Mouse (Mus musculus): ENCODE measurements at regions not wholly inside any gene's neighbourhood (a gene's known extent, or its start where the extent isn't known, plus 50 kb on each side); places are given as distances from the start of the nearest gene placed in this dataset.

DNA sequence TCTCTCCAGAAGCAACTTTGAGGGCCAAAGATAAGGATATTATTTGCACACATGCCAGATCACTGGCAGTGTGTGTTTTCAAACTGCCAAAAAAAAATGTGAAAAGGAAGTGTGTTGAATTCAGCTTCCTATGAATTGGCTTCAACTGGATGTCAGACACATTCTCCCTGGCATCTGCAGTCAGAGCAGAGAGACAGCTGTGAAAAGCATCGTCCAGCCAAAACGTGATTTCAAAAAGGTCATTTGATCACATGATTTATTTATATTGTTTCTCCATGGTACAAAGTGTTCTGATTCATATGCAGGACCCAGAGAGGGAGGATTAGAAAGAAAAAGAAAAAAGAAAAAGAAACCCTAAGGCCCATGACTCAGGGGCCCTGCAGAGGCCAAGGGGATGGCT is 207.2 kb upstream of the Adamts9 start:
- Histone ChIP-seq H3K4me2 (no peak overlapping the region), H3K36me3 (no peaks in the 10 kb centered on the region), H3K27me3 (no peaks in the 10 kb centered on the region), H3K27ac (replicated peaks) (no peak overlapping the region), H3K4me1 (replicated peaks) (no peaks in the 10 kb centered on the region), H3K9me3 (no peaks in the 10 kb centered on the region), H3K9ac (no peak overlapping the region), H3K4me3 (no peak overlapping the region)
- WGBS = 37% methylated on average over 2 of the region's 2 CpGs
- ATAC-seq (ENCODE audit: low read depth) = no peak

DNA sequence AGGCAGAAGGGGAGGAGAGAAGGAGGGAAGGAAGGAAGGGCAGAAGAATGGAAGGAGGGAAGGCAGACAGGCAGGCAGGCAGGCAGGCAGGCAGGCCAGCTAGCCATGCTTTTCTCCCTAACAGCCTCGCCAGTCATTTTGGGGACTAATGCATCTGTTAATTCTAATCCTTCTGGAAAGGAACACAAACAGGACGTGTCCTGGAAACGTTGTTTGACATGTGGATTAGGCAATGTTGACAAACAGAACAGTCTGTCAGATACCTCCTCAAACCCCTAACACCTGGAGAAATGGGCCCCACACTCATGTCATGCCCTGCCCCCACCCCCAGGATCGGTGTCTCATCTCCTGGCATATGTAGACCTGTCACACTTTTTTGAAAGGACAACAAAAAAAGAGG is 206.7 kb upstream of the Adamts9 start:
- H3K9me3 ChIP-seq = no peaks in the 10 kb centered on the region
- 58% methylated on average over 4 of the region's 4 CpGs for WGBS

DNA sequence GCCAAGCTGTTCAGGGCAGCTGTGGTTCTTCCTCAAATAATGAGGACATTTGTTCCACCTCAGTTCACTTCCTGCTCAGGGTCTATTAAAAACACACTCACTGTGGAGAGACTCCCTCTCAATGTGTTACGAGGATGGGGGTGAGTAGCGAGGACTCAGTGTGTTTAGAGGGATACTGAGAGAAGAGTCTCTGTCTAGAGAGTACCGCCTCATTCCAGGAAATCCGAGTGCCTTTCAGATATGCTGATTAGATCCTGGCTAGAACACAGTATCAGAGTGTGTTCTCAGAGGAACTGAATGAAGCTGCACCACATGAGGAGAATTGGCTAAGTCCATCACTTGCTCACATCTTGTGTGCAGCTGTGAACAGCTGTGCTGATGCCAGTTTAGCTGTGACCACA is 197.0 kb upstream of the Adamts9 start:
- H3K4me3 ChIP-seq = no peak overlapping the region
- H3K27me3 ChIP-seq = no peaks in the 10 kb centered on the region
- H3K36me3 ChIP-seq = no peaks in the 10 kb centered on the region
- peaks cover 9% of the 10 kb centered on the region for H3K4me1 ChIP-seq (replicated peaks)
- no peak overlapping the region for H3K27ac ChIP-seq (replicated peaks)
- no peaks in the 10 kb centered on the region for H3K9me3 ChIP-seq
- peak; percentile 69; the same call in 1 of the 2 replicates for ATAC-seq (ENCODE audit: low read depth)
- 18% methylated on average over 4 of the region's 4 CpGs for WGBS
- H3K9ac ChIP-seq = no peak overlapping the region
- H3K4me2 ChIP-seq = no peak overlapping the region

More for the DNA sequence above, 206.7 kb upstream of the Adamts9 start:
- no peak overlapping the region for H3K4me2 ChIP-seq
- no peaks in the 10 kb centered on the region for H3K4me1 ChIP-seq (replicated peaks)
- ATAC-seq (ENCODE audit: low read depth) = no peak
- no peak overlapping the region for H3K27ac ChIP-seq (replicated peaks)
- no peaks in the 10 kb centered on the region for H3K36me3 ChIP-seq
- H3K4me3 ChIP-seq = no peak overlapping the region
- H3K9ac ChIP-seq = no peak overlapping the region
- H3K27me3 ChIP-seq = no peaks in the 10 kb centered on the region

DNA sequence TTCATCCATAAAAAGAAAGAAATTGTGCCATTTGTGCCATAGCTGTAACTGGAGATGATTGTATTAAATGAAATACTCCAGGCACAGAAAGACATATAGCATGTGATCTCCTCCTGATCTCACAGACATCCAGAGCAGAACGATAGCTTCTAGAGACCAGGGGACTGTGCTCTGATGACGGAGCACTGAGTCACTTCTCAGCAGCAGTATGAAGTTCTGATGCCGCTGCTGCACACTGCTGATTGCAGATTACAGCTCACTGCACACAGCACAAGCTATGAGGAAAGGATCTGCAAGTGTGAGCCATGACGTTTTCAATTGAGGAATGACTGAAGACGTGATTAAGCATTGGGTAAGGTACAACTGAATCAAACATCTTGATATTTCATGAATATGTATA is 190.6 kb upstream of the Adamts9 start:
- WGBS = 85% methylated on average over 5 of the region's 5 CpGs
- no peaks in the 10 kb centered on the region for H3K4me1 ChIP-seq (replicated peaks)
- H3K27me3 ChIP-seq = no peaks in the 10 kb centered on the region
- H3K4me2 ChIP-seq = no peak overlapping the region
- ATAC-seq (ENCODE audit: low read depth) = no peak
- H3K27ac ChIP-seq (replicated peaks) = no peak overlapping the region
- H3K9ac ChIP-seq = no peak overlapping the region
- H3K4me3 ChIP-seq = no peak overlapping the region
- no peaks in the 10 kb centered on the region for H3K36me3 ChIP-seq
- no peaks in the 10 kb centered on the region for H3K9me3 ChIP-seq

GRCm38 (mm10) chr6:93130946-93131685 is 187.8 kb upstream of the Adamts9 start:
- H3K9me3 ChIP-seq = no peaks in the 10 kb centered on the region
- no peaks in the 10 kb centered on the region for H3K36me3 ChIP-seq
- ATAC-seq (ENCODE audit: low read depth) = no peak
- H3K4me2 ChIP-seq = no peak overlapping the region
- H3K4me3 ChIP-seq = no peak overlapping the region
- no peak overlapping the region for H3K27ac ChIP-seq (replicated peaks)
- H3K9ac ChIP-seq = no peak overlapping the region
- no peaks in the 10 kb centered on the region for H3K27me3 ChIP-seq
- H3K4me1 ChIP-seq (replicated peaks) = no peaks in the 10 kb centered on the region
- 42% methylated on average over 4 of the region's 4 CpGs for WGBS

- no peak overlapping the region for H3K9ac ChIP-seq
- no peaks in the 10 kb centered on the region for H3K9me3 ChIP-seq
- no peaks in the 10 kb centered on the region for H3K36me3 ChIP-seq
- no peak overlapping the region for H3K27ac ChIP-seq (replicated peaks)
- no peaks in the 10 kb centered on the region for H3K27me3 ChIP-seq
- no peaks in the 10 kb centered on the region for H3K4me1 ChIP-seq (replicated peaks)
- WGBS = 66% methylated on average over 12 of the region's 12 CpGs
- no peak overlapping the region for H3K4me3 ChIP-seq
- ATAC-seq (ENCODE audit: low read depth) = no peak
- H3K4me2 ChIP-seq = no peak overlapping the region
Measured at GRCm38 (mm10) chr6:93119482-93119881, 176.2 kb upstream of the Adamts9 start.

- ATAC-seq (ENCODE audit: low read depth) = no peak
- H3K36me3 ChIP-seq = no peaks in the 10 kb centered on the region
- no peak overlapping the region for H3K4me2 ChIP-seq
- no peak overlapping the region for H3K9ac ChIP-seq
- 94% methylated on average over 3 of the region's 3 CpGs for WGBS
- no peaks in the 10 kb centered on the region for H3K4me1 ChIP-seq (replicated peaks)
- no peaks in the 10 kb centered on the region for H3K27me3 ChIP-seq
- H3K9me3 ChIP-seq = no peaks in the 10 kb centered on the region
- no peak overlapping the region for H3K4me3 ChIP-seq
- no peak overlapping the region for H3K27ac ChIP-seq (replicated peaks)
Measured at GRCm38 (mm10) chr6:93113361-93113760, 170.1 kb upstream of the Adamts9 start.

GRCm38 (mm10) chr6:93094730-93095360 is 151.6 kb upstream of the Adamts9 start:
- H3K4me1 ChIP-seq (replicated peaks) = no peaks in the 10 kb centered on the region
- no peak overlapping the region for H3K27ac ChIP-seq (replicated peaks)
- H3K9me3 ChIP-seq = no peaks in the 10 kb centered on the region
- no peak overlapping the region for H3K4me3 ChIP-seq
- WGBS = 61% methylated on average over 5 of the region's 5 CpGs
- no peak overlapping the region for H3K4me2 ChIP-seq
- no peak for ATAC-seq (ENCODE audit: low read depth)
- no peaks in the 10 kb centered on the region for H3K36me3 ChIP-seq
- H3K9ac ChIP-seq = no peak overlapping the region
- no peaks in the 10 kb centered on the region for H3K27me3 ChIP-seq

GRCm38 (mm10) chr6:93093770-93094169 is 150.5 kb upstream of the Adamts9 start:
- H3K27ac ChIP-seq (replicated peaks) = no peak overlapping the region
- ATAC-seq (ENCODE audit: low read depth) = no peak
- no peak overlapping the region for H3K4me2 ChIP-seq
- 87% methylated on average over 2 of the region's 2 CpGs for WGBS
- H3K27me3 ChIP-seq = no peaks in the 10 kb centered on the region
- H3K36me3 ChIP-seq = no peaks in the 10 kb centered on the region
- H3K9ac ChIP-seq = no peak overlapping the region
- no peaks in the 10 kb centered on the region for H3K9me3 ChIP-seq
- no peak overlapping the region for H3K4me3 ChIP-seq
- H3K4me1 ChIP-seq (replicated peaks) = no peaks in the 10 kb centered on the region

DNA sequence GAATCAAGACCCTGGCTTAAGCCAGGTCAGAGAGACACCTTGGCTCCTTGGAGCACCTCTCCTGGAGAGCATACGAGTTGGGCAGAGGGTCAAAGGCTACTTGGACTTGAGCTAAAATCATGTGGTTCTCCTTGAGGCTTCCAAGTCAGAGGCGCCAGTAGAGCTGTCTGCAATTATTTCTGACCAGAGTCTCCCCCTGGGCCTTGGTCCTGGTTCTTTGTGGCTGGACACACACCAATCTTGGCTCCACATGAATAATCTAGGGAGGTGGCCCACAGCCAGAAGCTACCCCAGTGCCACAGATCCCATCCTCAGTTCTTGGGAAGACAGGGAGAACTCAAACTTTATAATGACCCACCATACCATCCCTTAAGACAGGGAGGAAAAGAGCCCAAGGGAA is 144.0 kb upstream of the Adamts9 start:
- ATAC-seq (ENCODE audit: low read depth) = no peak

GRCm38 (mm10) chr6:93084286-93084685 is 141.0 kb upstream of the Adamts9 start:
- no peak for ATAC-seq (ENCODE audit: low read depth)
- no peaks in the 10 kb centered on the region for H3K36me3 ChIP-seq
- WGBS = 88% methylated on average over 1 of the region's 1 CpGs

More for the DNA sequence above, 144.0 kb upstream of the Adamts9 start:
- WGBS = 96% methylated on average over 2 of the region's 2 CpGs
- H3K27me3 ChIP-seq = no peaks in the 10 kb centered on the region
- no peak overlapping the region for H3K4me2 ChIP-seq
- no peaks in the 10 kb centered on the region for H3K4me1 ChIP-seq (replicated peaks)
- H3K9ac ChIP-seq = no peak overlapping the region
- H3K9me3 ChIP-seq = no peaks in the 10 kb centered on the region
- H3K36me3 ChIP-seq = no peaks in the 10 kb centered on the region
- H3K4me3 ChIP-seq = no peak overlapping the region
- H3K27ac ChIP-seq (replicated peaks) = no peak overlapping the region

GRCm38 (mm10) chr6:93083716-93084115 is 140.4 kb upstream of the Adamts9 start:
- Histone ChIP-seq H3K27me3 (no peaks in the 10 kb centered on the region), H3K36me3 (no peaks in the 10 kb centered on the region), H3K4me1 (replicated peaks) (no peaks in the 10 kb centered on the region), H3K4me2 (no peak overlapping the region), H3K4me3 (no peak overlapping the region), H3K27ac (replicated peaks) (no peak overlapping the region), H3K9me3 (no peaks in the 10 kb centered on the region), H3K9ac (no peak overlapping the region)
- ATAC-seq (ENCODE audit: low read depth) = no peak
- 88% methylated on average over 6 of the region's 6 CpGs for WGBS

More at GRCm38 (mm10) chr6:93084286-93084685, 141.0 kb upstream of the Adamts9 start:
- H3K27ac ChIP-seq (replicated peaks) = no peak overlapping the region
- H3K27me3 ChIP-seq = no peaks in the 10 kb centered on the region
- H3K9ac ChIP-seq = no peak overlapping the region
- H3K4me2 ChIP-seq = no peak overlapping the region
- H3K9me3 ChIP-seq = no peaks in the 10 kb centered on the region
- H3K4me1 ChIP-seq (replicated peaks) = no peaks in the 10 kb centered on the region
- H3K4me3 ChIP-seq = no peak overlapping the region

- WGBS = 83% methylated on average over 4 of the region's 4 CpGs
Measured at GRCm38 (mm10) chr6:93082205-93082604, 138.9 kb upstream of the Adamts9 start.

More at GRCm38 (mm10) chr6:93082205-93082604, 138.9 kb upstream of the Adamts9 start:
- H3K27me3 ChIP-seq = no peaks in the 10 kb centered on the region
- H3K9me3 ChIP-seq = no peaks in the 10 kb centered on the region
- no peaks in the 10 kb centered on the region for H3K4me1 ChIP-seq (replicated peaks)
- no peak for ATAC-seq (ENCODE audit: low read depth)
- H3K27ac ChIP-seq (replicated peaks) = no peak overlapping the region
- no peaks in the 10 kb centered on the region for H3K36me3 ChIP-seq
- H3K9ac ChIP-seq = no peak overlapping the region
- H3K4me3 ChIP-seq = no peak overlapping the region
- no peak overlapping the region for H3K4me2 ChIP-seq

Data from neural tube, embryonic 13.5 days (tissue).